Mouse (Mus musculus): Measurements from ENCODE around the gene Dcaf6.

Dcaf6 gene

DNA sequence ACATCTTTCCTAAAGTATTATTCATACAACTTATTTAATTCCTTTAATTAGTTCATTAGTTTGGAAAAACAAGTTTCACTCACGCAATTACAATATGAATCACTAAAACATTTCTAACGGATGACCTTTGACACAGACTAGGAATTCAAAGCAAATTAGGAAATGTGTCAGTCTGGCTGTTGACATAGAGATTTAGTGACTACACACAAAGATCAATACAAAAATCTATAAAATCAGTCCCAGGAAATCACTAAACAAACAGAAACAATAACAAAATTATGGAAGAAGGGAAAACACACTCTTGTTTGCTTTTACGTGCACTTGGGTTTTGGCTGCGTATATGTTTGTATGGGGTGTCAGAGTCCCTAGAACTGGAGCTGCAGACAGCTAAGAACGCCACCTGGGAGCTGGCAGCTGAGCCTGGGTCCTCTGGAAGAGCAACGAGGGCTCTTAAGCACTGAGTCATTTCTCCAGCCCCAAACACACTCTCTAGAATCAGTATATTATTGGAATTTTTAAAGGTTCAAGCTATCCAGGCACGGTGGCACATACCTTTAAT lies 38.8 kb downstream of the Dcaf6 start:
- no peak for DNase-seq (ENCODE audit: low spot score in 2 of 2)

DNA sequence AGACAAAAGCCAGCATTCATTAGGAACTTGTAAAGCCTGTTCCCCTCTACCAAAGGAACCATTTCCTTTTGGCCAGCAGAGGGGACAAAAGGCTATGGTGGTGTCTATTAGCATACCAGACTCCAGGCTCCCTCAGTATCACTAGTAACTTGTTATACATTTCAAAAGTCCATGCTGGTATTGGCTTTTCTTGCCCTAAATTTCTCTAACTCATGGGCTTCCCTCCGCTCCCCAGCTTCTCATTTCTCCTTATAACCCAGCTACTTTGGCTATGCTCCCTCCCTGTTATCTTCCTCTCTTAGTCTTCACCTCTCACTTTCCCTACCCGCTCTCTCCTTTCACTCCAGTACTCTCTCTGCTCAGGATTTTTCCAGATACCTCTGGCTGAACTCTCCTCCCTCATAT lies 63.9 kb downstream of the Dcaf6 start:
- DNase-seq (ENCODE audit: low spot score in 2 of 2) = peak; percentile 26 to 51

DNA sequence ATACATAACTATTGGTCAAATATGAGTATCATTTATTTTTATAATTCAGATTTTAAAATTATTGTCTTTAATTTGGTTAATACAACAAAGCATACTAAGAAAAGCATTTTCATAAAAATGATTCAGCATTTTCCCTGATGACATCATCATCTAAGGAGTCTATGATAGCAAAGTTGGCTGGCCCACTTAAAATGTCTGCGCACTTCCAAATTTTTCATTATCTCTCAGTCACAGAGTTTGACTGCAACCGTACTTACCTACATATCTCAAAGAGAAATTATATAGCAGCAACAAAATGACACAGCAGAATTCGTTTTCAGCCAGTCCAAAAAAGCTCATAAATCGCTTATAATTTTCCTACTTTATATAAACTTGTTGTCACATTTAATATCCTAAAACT lies 64.3 kb downstream of the Dcaf6 start:
- DNase-seq (ENCODE audit: low spot score in 2 of 2) = no peak

DNA sequence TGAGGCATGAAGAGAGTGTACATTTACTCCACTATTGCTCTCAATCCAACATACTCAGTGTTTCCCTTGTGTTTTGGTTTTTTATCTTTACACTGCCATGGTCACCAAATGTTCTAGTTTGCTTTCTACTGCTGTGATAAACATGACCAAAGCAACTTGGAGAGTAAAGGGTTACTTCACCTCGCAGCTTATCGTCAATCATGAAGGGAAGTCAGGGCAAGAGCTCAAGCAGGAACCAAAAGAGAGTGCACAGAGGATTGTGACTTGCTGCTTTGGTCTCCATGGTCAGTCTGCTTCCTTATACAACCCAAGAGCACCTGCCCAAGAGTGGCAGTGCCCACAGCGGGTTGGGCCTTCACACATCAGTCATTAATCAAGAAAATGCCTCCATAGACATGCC lies 65.4 kb downstream of the Dcaf6 start:
- DNase-seq (ENCODE audit: low spot score in 2 of 2) = no peak

DNA sequence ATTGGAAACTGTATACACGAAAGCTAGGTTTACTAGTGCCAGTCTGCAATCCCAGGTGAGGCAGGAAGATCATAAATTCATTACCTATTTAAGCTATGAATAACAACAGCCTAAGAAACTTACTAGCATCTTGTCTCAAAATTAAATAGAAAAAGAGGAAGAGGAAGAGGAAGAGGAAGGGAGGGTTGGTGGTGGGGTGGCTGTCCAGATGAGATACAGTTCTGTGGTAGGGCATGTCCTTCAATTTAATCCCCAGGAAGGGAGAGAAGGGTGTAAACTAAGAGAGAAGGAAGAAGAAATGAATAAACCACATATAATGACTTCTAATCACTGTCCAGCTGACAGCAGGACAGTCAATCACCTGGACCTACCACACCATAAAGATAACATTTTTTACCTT lies 67.2 kb downstream of the Dcaf6 start:
- DNase-seq (ENCODE audit: low spot score in 2 of 2) = no peak

DNA sequence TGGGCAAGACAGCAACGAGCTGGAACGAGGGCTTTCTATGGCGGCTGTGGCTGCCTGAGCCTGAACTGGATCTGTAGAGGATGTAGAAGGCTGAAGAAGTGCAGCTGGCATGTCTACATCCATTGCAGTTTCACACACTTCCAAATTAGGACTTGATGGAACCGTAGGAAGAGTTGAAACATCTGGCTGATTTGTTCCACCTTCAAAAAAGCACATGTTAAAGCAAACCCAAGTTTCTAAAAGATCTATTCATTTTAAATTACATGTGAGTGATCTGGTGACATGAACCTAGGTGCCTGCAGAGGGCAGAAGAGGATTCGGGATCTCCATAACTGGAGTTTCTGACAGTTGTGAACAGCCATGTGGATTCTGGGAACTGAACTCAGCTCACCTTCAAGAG lies 71.6 kb downstream of the Dcaf6 start:
- DNase-seq (ENCODE audit: low spot score in 2 of 2) = peak in 1 of 2 experiments; percentile 37

DNA sequence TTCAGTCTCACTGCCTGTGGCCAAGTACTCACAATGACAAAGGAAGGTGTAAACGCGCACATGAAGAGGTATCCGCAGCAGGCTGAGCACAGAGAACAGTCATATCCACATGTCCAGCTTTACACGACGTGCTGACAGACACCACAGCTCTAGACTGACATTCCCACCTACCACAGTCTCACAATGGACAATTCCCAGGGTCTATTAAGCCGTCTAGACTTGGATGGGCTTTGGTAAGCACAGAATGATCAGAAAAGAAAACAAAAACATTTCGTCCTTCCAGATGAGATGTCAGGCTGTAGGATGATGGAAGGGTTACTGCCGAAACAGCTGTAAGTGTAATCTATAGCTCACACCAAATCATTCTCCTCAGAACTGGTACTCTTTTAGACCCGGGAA lies 73.8 kb downstream of the Dcaf6 start:
- no peak for DNase-seq (ENCODE audit: low spot score in 2 of 2)

DNA sequence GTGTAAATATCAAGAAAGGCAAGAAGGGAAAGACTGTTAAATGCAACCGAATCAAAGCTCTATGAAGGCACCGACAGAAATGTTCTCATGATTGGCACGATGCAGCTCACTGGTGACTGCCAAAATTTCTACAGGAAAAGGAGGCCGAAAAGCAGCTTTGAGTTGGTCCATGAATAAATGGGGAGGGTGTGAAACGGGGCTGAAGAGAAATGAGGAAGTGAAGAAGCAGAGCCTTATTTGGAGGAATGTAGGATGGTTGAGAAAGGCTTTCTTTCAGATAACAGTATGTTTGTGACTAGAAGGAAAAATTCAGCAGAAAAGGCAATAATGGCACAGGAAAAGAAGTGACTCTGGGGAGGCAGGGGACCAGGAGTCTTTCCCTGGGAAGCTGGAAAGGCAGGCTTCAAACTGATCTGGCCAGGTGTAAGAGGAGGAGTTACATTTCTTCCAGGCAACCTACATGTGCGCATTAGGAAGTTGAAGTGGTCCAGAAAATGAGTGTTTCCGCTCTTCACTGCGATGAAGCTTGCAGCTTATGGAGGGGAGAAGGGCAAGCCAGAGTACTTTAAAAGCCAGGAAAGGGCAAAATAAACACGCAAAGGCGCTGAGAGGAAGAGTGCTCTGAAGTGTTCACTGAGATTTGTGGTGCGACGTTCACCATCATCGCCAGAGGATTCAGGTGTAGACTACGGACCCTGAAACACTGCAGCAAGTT lies 74.3 kb downstream of the Dcaf6 start:
- no peak for DNase-seq (ENCODE audit: low spot score in 2 of 2)

DNA sequence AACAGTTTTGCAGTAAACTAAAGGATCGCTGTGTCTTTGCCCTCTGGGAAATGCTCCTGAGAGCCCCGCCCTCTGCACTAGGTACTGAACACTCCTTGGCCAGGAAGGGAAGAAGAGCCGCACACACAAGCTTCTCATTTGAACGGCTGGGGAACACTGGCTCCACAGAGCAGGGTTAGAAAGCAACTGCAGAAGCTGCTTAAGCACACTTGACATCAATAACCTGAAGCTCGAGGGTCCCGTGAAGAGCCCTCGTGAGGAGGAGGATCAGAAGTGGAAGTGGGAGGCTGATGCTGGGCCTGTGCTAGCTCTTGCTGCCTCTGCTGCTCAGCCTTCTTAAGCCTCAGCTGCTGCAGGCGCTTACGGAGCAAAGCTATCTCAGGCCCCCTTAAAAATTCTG lies 86.4 kb downstream of the Dcaf6 start:
- no peak for DNase-seq (ENCODE audit: low spot score in 2 of 2)

DNA sequence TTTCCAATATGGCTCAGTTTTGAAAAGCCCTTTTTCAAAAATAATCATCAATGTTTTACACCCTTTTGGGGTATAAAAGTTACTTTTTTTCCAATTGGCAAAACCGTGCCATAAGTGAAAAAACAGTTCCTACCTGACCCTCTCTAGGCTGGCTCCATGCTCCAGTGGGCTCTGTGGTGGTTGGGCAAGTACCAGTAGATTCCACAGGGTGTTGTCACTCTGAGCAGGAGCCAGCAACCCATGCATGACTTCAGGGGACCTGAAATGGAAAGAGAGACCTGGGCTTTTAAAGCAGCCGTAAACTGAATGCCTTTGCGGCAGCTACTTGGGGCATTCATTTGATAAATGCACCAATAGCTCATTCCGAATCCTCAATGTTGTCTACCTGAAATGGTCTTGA lies 89.3 kb downstream of the Dcaf6 start:
- no peak for DNase-seq (ENCODE audit: low spot score in 2 of 2)

DNA sequence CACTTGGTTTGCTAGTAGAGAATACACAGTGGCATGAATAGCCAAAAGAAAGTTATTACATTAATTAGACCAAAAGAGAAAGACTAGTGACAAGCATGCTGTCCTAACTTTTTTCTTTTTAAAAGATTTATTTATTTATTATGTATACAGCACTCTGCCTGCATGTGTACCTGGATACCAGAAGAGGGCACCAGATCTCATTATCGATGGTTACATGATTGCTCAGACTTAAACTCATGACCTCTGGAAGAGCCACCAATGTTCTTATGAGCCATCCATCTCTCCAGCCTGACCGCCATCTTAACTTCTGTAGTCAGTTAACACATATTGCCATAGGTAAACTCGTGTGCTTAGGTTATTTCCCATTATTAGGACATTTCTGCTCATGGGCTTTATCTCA lies 95.2 kb downstream of the Dcaf6 start:
- no peak for DNase-seq (ENCODE audit: low spot score in 2 of 2)

DNA sequence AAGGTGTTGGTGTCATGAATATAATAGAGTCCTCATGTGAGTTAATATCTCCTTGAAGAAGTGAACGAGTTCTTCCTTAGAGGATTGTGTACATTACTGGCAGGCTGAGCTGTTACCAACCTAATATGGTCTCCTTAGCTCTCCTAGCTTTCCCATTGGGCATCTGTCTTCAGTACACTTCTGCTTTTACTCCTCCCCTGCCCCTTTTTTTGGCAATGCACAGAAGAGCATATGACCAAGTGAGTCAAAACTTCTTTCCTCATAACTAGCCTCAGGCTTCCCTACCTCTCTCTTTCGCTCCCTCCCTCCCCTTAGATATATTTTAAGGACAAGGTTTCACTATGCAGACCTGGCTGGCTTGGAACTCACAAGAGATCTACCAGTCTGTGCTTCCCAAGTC lies 97.0 kb downstream of the Dcaf6 start:
- no peak for DNase-seq (ENCODE audit: low spot score in 2 of 2)

DNA sequence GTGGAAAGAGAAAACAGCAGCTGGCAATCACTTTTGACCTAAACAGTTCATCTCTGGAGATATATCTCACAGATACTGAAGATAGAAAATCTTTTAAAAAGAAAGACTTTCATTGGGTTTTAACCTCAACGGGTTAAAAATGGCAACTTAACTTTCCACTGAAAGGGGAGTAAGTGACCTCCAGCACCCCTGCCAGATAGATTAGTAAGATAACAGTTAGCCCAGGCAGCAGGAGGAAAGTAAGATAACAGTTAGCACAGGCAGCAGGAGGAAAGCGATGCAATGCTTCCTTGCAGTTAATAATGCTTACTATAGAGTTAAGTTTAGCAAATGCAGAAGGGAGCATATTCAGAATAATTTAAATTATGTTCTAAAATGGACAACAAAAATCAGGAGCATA lies 103.9 kb downstream of the Dcaf6 start:
- DNase-seq (ENCODE audit: low spot score in 2 of 2) = no peak

DNA sequence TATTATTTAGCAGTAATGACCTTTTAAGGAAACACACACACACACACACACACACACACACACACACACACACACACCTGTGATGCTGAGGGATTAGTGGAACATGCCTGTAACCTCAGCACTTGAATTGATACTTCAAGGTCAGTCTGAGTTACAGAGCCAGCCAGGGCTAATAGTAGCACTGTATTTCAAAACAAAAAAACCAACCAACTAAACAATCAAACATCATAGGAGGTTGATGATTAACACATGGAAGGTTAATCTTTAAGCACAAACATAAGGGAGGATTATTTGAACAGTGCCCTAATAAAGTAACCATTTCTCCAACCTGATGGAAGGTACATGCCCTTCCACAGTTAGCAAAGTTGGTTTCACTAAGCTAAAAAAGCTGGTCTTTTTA lies 111.6 kb downstream of the Dcaf6 start:
- DNase-seq (ENCODE audit: low spot score in 2 of 2) = no peak

DNA sequence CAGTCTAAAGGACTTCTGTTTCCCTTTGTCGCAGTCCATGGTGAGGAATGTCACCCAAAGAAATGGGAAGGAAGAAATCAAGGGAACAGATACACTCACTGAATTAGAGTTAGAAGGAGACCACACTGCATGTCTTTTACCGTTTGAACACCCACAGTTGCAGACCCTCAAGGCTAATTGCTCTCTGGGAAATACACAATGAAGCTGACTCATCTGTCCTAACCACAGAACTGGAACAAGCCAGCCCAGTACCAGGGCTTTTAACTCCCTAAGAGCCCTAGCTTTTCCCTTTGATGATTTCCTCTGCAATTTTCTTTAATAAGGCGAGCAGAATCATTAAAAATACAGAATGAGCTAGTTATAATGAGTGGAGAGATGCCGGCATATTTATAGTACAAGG lies 115.8 kb downstream of the Dcaf6 start:
- DNase-seq (ENCODE audit: low spot score in 2 of 2) = no peak

DNA sequence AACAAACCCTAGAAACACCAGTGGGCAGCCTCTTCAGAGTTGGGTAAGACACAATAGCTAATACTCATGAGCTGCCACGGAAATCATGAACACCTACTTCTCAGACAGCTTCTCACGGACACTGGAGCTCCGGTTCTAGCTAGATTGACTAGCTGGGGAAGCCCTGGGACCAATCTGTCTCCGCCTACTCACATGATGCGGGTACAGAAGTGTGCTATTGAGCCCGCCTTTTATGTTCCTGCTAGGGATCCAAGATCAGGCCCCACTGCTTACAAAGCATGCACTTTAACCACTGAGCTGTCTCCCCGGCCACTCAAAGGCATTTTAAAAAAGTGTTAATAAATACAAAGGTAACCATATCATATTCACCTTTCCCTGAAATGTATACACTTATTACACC lies 118.1 kb downstream of the Dcaf6 start:
- DNase-seq (ENCODE audit: low spot score in 2 of 2) = no peak

DNA sequence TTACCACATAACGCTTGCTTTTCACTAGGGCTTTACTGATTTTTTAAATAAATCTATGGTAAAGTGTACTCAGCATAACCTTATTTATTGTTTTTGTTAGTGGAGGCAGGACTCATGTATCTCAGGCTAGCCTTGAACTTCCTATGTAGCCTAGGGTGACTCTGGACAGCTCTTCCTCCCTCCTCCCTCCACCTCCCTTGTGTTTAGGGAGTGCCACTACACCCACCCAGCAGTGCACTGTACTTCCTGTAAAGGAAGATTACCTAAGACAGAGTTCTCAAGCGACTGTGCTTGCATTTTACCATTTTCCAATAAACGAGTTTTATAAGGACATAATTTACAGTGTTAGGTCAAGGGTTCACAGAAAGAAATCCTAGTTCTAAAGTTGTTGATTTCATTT lies 127.5 kb downstream of the Dcaf6 start:
- no peak for DNase-seq (ENCODE audit: low spot score in 2 of 2)

DNA sequence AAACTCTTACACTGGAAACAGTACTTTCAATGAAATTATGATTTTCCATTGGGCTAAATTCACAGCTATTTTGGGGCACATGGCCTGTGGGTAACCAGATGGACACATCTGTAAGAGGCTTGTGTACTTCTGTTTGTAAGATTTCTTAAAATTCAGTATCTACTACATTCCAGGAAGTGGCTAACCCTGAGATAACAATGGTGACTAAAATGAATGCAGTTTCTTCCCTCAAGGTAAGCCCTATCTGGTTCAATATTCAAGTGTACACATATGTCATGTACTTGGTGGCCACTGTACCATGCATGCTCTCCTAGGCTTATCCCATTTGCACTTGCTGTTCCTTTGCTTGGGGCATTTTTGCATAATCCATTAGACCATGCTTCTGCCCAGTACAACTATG lies 129.4 kb downstream of the Dcaf6 start:
- no peak for DNase-seq (ENCODE audit: low spot score in 2 of 2)

DNA sequence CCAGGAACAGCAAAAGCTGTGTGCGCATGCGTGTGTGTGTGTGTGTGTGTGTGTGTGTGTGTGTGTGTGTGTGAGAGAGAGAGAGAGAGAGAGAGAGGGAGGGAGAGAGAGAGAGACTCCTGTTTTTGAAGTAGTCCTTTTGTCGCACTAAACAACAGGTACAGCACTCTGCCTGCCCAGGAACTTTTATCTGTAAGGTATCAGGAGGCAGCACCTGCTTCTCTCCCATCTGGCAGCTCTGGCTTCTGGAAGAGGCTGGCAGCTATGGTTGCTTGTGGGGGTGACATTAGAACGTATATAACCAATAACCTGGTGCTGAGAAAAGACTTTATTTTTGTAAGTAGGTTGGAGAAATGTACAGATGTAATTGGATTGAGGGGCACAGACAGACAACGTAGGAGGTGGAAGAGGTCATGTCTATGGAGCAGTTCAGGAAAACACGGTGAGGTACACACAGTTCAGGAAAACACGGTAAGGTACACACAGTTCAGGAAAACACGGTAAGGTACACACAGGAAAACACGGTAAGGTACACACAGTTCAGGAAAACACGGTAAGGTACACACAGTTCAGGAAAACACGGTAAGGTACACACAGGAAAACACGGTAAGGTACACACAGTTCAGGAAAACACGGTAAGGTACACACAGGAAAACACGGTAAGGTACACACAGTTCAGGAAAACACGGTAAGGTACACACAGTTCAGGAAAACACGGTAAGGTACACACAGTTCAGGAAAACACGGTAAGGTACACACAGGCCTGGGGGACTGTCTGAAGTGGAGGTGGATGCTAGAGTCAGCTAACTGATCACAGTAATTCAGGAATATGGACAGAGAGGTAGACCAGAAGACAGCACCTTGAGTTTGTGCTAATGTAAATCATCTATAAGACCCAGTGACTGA lies 131.6 kb downstream of the Dcaf6 start:
- DNase-seq (ENCODE audit: low spot score in 2 of 2) = peak in 1 of 2 experiments; percentile 14

DNA sequence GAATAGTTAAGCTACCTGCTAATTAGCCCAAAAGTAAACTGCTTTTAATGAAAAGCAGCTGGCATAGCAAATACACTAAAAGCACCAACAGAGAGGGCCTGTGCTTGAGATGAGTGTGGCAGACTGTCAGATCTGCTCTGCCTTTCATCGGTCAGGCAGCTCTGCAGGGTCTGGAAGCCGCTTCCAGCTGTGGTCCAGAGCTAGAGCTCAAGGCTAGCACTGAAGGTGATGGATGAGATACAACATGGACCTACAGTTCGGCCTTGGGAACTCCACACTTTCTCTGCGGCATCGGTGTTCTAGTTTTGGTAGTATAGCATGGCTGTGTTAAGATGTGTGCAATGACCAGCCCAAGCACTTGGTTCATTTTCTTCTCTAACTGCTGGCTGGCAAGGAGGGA lies 132.4 kb downstream of the Dcaf6 start:
- peak in 1 of 2 experiments; percentile 9 for DNase-seq (ENCODE audit: low spot score in 2 of 2)

DNA sequence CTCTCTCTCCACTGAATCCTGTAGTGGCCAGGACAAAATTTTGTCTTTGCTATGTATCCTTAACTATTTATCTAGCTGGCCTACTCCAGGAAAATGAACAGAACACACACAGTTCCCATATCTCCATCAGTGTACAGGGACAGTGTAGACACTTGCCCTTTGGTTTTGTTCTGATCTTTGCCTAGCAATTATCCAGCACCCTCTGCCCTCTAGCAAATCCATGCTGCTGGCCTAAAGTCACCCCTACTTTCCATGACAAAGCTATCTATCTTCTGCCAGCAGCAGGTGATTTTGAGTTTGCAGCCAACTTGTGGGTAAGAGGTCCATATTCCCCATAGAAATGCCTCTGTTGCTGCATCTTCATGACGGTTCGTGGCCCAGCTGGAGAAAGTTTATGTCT lies 132.9 kb downstream of the Dcaf6 start:
- DNase-seq (ENCODE audit: low spot score in 2 of 2) = peak in 1 of 2 experiments; percentile 5

DNA sequence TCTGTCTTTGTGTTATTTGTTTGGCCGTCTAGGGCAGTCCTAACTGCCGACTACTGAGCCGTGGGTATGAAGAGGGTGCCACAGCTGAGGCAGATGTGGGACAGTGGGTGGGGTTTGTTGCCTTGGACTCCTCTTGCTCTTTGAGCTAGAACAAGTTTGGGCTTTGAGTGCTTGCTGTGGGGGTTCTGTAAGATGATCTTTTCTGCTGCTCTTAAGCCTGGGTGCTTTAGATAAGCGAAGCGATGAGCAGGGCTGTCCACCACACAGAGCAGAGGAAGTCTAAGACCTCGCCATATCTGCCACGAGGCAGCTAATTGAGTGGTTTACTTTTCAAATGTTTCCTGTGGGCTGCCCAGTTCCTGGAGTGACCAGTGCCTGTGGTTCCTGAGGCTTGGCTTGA lies 137.3 kb downstream of the Dcaf6 start:
- DNase-seq (ENCODE audit: low spot score in 2 of 2) = peak in 1 of 2 experiments; percentile 43

DNA sequence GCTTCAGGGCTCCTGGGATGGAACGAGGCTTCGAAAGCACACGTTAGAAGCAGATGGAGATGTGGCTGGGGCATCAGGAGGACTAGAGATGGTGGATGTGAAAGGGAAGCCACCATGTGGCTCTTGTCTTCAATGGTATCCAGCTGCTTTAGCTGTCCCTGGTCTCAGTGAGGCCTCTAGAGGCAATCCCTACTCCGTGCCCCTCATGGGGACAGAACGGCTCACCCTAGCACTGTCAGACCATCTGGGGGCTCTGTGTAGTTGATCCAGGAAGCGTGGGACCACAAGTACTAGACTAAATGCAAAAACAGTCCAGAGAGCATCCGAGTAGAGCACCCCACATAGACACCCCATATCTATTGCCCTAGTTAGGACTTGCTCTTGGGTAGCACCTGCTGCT lies 138.4 kb downstream of the Dcaf6 start:
- peak in 1 of 2 experiments; percentile 19 for DNase-seq (ENCODE audit: low spot score in 2 of 2)
